Mouse (Mus musculus) lung, embryonic 15.5 days (tissue): ENCODE measurements at regions not wholly inside any gene's neighbourhood (a gene's known extent, or its start where the extent isn't known, plus 50 kb on each side); places are given as distances from the start of the nearest gene placed in this dataset.

ENCODE experiments used
- ATAC-seq: fragments of 200-750 bp; cut with Nextera tagmentation; 2 replicates; pipeline ENCODE4 v1.8.0; 2017; ENCODE audit warnings: moderate number of reproducible peaks, borderline replicate concordance; ENCODE audit not compliant: low FRiP score, low TSS enrichment; ENCODE audit errors: extremely low read depth
- H3K27ac ChIP-seq: fragments of 300-500 bp; sonication (generic); 2 replicates; pipeline ENCODE4 v1.5.1; 2015; ENCODE audit warnings: moderate library complexity, mild to moderate bottlenecking, inconsistent platforms
- H3K27me3 ChIP-seq: fragments of 300-500 bp; sonication (generic); 2 replicates; pipeline ENCODE4 v1.6.1; 2015; ENCODE audit warnings: inconsistent platforms
- H3K36me3 ChIP-seq: fragments of 300-500 bp; sonication (generic); 2 replicates; pipeline ENCODE4 v1.6.1; 2015; ENCODE audit warnings: inconsistent platforms
- H3K4me1 ChIP-seq: fragments of 300-500 bp; sonication (generic); 2 replicates; pipeline ENCODE4 v1.6.1; 2015; ENCODE audit warnings: inconsistent platforms
- H3K4me2 ChIP-seq: fragments of 300-500 bp; sonication (generic); 2 replicates; pipeline ENCODE4 v1.6.1; 2015; ENCODE audit warnings: inconsistent platforms, mild to moderate bottlenecking, moderate library complexity
- H3K4me3 ChIP-seq: fragments of 300-500 bp; sonication (generic); 2 replicates; pipeline ENCODE4 v1.5.1; 2015; ENCODE audit warnings: mild to moderate bottlenecking, inconsistent platforms
- H3K9ac ChIP-seq: fragments of 300-500 bp; sonication (generic); 2 replicates; pipeline ENCODE4 v1.6.1; 2015; ENCODE audit warnings: inconsistent platforms
- H3K9me3 ChIP-seq: fragments of 300-500 bp; sonication (generic); 2 replicates; pipeline ENCODE4 v1.6.1; 2016; ENCODE audit warnings: inconsistent platforms
- WGBS: fragments of 180-500 bp; shearing (Covaris S2); methylation state at CpG from one replicate; pipeline ENCODE4 v1.1.7; 2015; 5-methylcytosine and 5-hydroxymethylcytosine counted together

GRCm38 (mm10) chr3:41181438-41181837 is 98.6 kb upstream of the Pgrmc2 start:
- H3K27ac ChIP-seq, result no peak overlapping the region
- 67% methylated on average over 11 of the region's 11 CpGs for WGBS
- no peak for ATAC-seq

GRCm38 (mm10) chr3:41180911-41181310 is 98.1 kb upstream of the Pgrmc2 start:
- Histone ChIP-seq H3K36me3 (no peaks in the 10 kb centered on the region), H3K9ac (no peak overlapping the region), H3K4me2 (no peak overlapping the region), H3K27me3 (peaks cover 7% of the 10 kb centered on the region; the same call in 1 of the 2 replicates), H3K9me3 (no peaks in the 10 kb centered on the region), H3K27ac (no peak overlapping the region), H3K4me3 (no peak overlapping the region), H3K4me1 (peaks cover 9% of the 10 kb centered on the region; the same call in 1 of the 2 replicates)
- ATAC-seq, result no peak
- WGBS, result 58% methylated on average over 7 of the region's 7 CpGs

More at GRCm38 (mm10) chr3:41181438-41181837, 98.6 kb upstream of the Pgrmc2 start:
- Histone ChIP-seq H3K9me3 (no peaks in the 10 kb centered on the region), H3K27me3 (peaks cover 8% of the 10 kb centered on the region; the same call in 1 of the 2 replicates), H3K4me2 (no peak overlapping the region), H3K36me3 (no peaks in the 10 kb centered on the region), H3K4me3 (no peak overlapping the region), H3K9ac (no peak overlapping the region), H3K4me1 (peaks cover 9% of the 10 kb centered on the region; the same call in 1 of the 2 replicates)

GRCm38 (mm10) chr3:41179037-41179880 is 96.4 kb upstream of the Pgrmc2 start:
- H3K27me3 ChIP-seq, result no peaks in the 10 kb centered on the region; the same call in 1 of the 2 replicates
- H3K36me3 ChIP-seq, result no peaks in the 10 kb centered on the region
- ATAC-seq, result no peak
- H3K9ac ChIP-seq, result no peak overlapping the region
- H3K4me3 ChIP-seq, result no peak overlapping the region
- WGBS, result 63% methylated on average over 4 of the region's 4 CpGs
- H3K27ac ChIP-seq, result no peak overlapping the region
- H3K4me1 ChIP-seq, result peaks cover 9% of the 10 kb centered on the region; the same call in 1 of the 2 replicates
- H3K9me3 ChIP-seq, result no peaks in the 10 kb centered on the region
- H3K4me2 ChIP-seq, result no peak overlapping the region

- Histone ChIP-seq H3K9ac (no peak overlapping the region), H3K4me2 (no peak overlapping the region), H3K4me3 (no peak overlapping the region), H3K27me3 (no peaks in the 10 kb centered on the region), H3K27ac (no peak overlapping the region), H3K36me3 (no peaks in the 10 kb centered on the region), H3K4me1 (peaks cover 13% of the 10 kb centered on the region; the same call in 1 of the 2 replicates), H3K9me3 (no peaks in the 10 kb centered on the region)
- no peak for ATAC-seq
Observed at GRCm38 (mm10) chr3:41177124-41177523, 94.3 kb upstream of the Pgrmc2 start.

GRCm38 (mm10) chr3:41175356-41175755 is 92.5 kb upstream of the Pgrmc2 start:
- no peaks in the 10 kb centered on the region for H3K36me3 ChIP-seq
- ATAC-seq, result no peak
- H3K9me3 ChIP-seq, result no peaks in the 10 kb centered on the region
- no peak overlapping the region for H3K4me3 ChIP-seq
- 82% methylated on average over 3 of the region's 3 CpGs for WGBS
- H3K4me2 ChIP-seq, result no peak overlapping the region
- H3K27ac ChIP-seq, result no peak overlapping the region
- H3K4me1 ChIP-seq, result peaks cover 5% of the 10 kb centered on the region; the same call in 1 of the 2 replicates
- no peak overlapping the region for H3K9ac ChIP-seq
- H3K27me3 ChIP-seq, result no peaks in the 10 kb centered on the region

GRCm38 (mm10) chr3:41173561-41173960 is 90.7 kb upstream of the Pgrmc2 start:
- Histone ChIP-seq H3K4me1 (peaks cover 5% of the 10 kb centered on the region; the same call in 1 of the 2 replicates), H3K27me3 (no peaks in the 10 kb centered on the region), H3K9me3 (no peaks in the 10 kb centered on the region), H3K36me3 (no peaks in the 10 kb centered on the region), H3K9ac (no peak overlapping the region), H3K27ac (no peak overlapping the region), H3K4me3 (no peak overlapping the region), H3K4me2 (no peak overlapping the region)
- ATAC-seq, result no peak
- WGBS, result 54% methylated on average over 6 of the region's 6 CpGs

- 44% methylated on average over 11 of the region's 11 CpGs for WGBS
- Histone ChIP-seq H3K4me3 (no peak overlapping the region), H3K4me1 (peaks cover 5% of the 10 kb centered on the region; the same call in 1 of the 2 replicates), H3K4me2 (no peak overlapping the region), H3K27me3 (no peaks in the 10 kb centered on the region), H3K27ac (no peak overlapping the region), H3K36me3 (no peaks in the 10 kb centered on the region), H3K9ac (no peak overlapping the region), H3K9me3 (no peaks in the 10 kb centered on the region)
- no peak for ATAC-seq
Observed at GRCm38 (mm10) chr3:41172306-41173215, 89.7 kb upstream of the Pgrmc2 start.

- 90% methylated on average over 4 of the region's 4 CpGs for WGBS
- H3K27me3 ChIP-seq, result no peaks in the 10 kb centered on the region
- no peak overlapping the region for H3K4me3 ChIP-seq
- ATAC-seq, result no peak
- no peak overlapping the region for H3K9ac ChIP-seq
- no peaks in the 10 kb centered on the region for H3K36me3 ChIP-seq
- no peak overlapping the region for H3K27ac ChIP-seq
- H3K9me3 ChIP-seq, result no peaks in the 10 kb centered on the region
- peaks cover 5% of the 10 kb centered on the region; the same call in 1 of the 2 replicates for H3K4me1 ChIP-seq
- no peak overlapping the region for H3K4me2 ChIP-seq
Observed at GRCm38 (mm10) chr3:41171772-41172171, 88.9 kb upstream of the Pgrmc2 start.

- Histone ChIP-seq H3K9ac (no peak overlapping the region), H3K4me3 (no peak overlapping the region), H3K36me3 (no peaks in the 10 kb centered on the region), H3K9me3 (no peaks in the 10 kb centered on the region), H3K4me2 (no peak overlapping the region), H3K27ac (no peak overlapping the region), H3K27me3 (no peaks in the 10 kb centered on the region), H3K4me1 (peaks cover 5% of the 10 kb centered on the region; the same call in 1 of the 2 replicates)
- WGBS, result 79% methylated on average over 4 of the region's 4 CpGs
- ATAC-seq, result no peak
Observed at GRCm38 (mm10) chr3:41171310-41171709, 88.5 kb upstream of the Pgrmc2 start.

- Histone ChIP-seq H3K4me2 (no peak overlapping the region), H3K4me1 (peaks cover 5% of the 10 kb centered on the region; the same call in 1 of the 2 replicates), H3K9ac (no peak overlapping the region), H3K9me3 (no peaks in the 10 kb centered on the region), H3K36me3 (no peaks in the 10 kb centered on the region), H3K4me3 (no peak overlapping the region), H3K27me3 (no peaks in the 10 kb centered on the region), H3K27ac (no peak overlapping the region)
- WGBS, result 77% methylated on average over 6 of the region's 6 CpGs
- no peak for ATAC-seq
Observed at GRCm38 (mm10) chr3:41170566-41170965, 87.7 kb upstream of the Pgrmc2 start.

GRCm38 (mm10) chr3:41169430-41169829 is 86.6 kb upstream of the Pgrmc2 start:
- Histone ChIP-seq H3K4me2 (no peak overlapping the region), H3K36me3 (no peaks in the 10 kb centered on the region), H3K27me3 (no peaks in the 10 kb centered on the region), H3K27ac (no peak overlapping the region), H3K4me3 (no peak overlapping the region), H3K9me3 (no peaks in the 10 kb centered on the region), H3K9ac (no peak overlapping the region), H3K4me1 (peaks cover 5% of the 10 kb centered on the region; the same call in 1 of the 2 replicates)
- WGBS, result 68% methylated on average over 10 of the region's 10 CpGs
- peak; percentile 19; the same call in 1 of the 2 replicates for ATAC-seq
